Mouse (Mus musculus) lung, postnatal 0 days (tissue): Measurements from ENCODE around the gene Rprd1b. TPM values are rescaled to one million over a fixed set of nuclear protein-coding genes. Genes with fewer than 3 reads are reported as not detected.

Source experiments
- ATAC-seq: fragments of 200-750 bp; cut with Nextera tagmentation; 2 replicates; pipeline ENCODE4 v1.8.0; 2017; ENCODE audit warnings: moderate library complexity
- DNase-seq: peaks from one replicate; pipeline ENCODE4 v3.0.0-alpha.2; 2016; ENCODE audit warnings: low spot score
- H3K27ac ChIP-seq: fragments of 300-500 bp; sonication (generic); 2 replicates; pipeline ENCODE4 v1.5.1; 2014; ENCODE audit warnings: antibody characterized with exemption, mild to moderate bottlenecking, low read length, mixed read lengths
- H3K27me3 ChIP-seq: fragments of 300-500 bp; sonication (generic); replicated peaks from 2 replicates; pipeline ENCODE4 v1.6.1; 2014; ENCODE audit warnings: low read length, mixed read lengths; ENCODE audit not compliant: insufficient read depth
- H3K36me3 ChIP-seq: fragments of 300-500 bp; sonication (generic); 2 replicates; pipeline ENCODE4 v1.6.1; 2014; ENCODE audit warnings: low read length, mixed read lengths; ENCODE audit not compliant: insufficient read depth
- H3K4me1 ChIP-seq: fragments of 300-500 bp; sonication (generic); 2 replicates; pipeline ENCODE4 v1.6.1; 2014; ENCODE audit warnings: antibody characterized with exemption, low read depth, low read length, mixed read lengths; ENCODE audit not compliant: insufficient read depth
- H3K4me2 ChIP-seq: fragments of 300-500 bp; sonication (generic); replicated peaks from 2 replicates; pipeline ENCODE4 v1.6.1; 2014; ENCODE audit warnings: low read depth, mild to moderate bottlenecking, low read length, moderate library complexity, mixed read lengths
- H3K4me3 ChIP-seq: fragments of 300-500 bp; sonication (generic); 2 replicates; pipeline ENCODE4 v1.5.1; 2014; ENCODE audit warnings: low read depth, low read length
- H3K9ac ChIP-seq: fragments of 300-500 bp; sonication (generic); replicated peaks from 2 replicates; pipeline ENCODE4 v1.6.1; 2014; ENCODE audit warnings: low read depth, mild to moderate bottlenecking
- H3K9me3 ChIP-seq: fragments of 300-500 bp; sonication (generic); 2 replicates; pipeline ENCODE4 v1.6.1; 2016; ENCODE audit warnings: low read length, mixed read lengths
- CTCF ChIP-seq: IDR thresholded peaks from 2 replicates; pipeline ENCODE4 v1.5.1; 2016; ENCODE audit warnings: antibody characterized with exemption, mild to moderate bottlenecking
- EP300 ChIP-seq: IDR thresholded peaks from 2 replicates; pipeline ENCODE4 v1.6.1; 2016; ENCODE audit warnings: antibody characterized with exemption, mild to moderate bottlenecking, control low read depth
- WGBS: fragments of 180-500 bp; shearing (Covaris S2); extraction: QIAGEN DNeasy Blood & Tissue Kit; methylation state at CpG from one replicate; pipeline ENCODE4 v1.1.7; 2014; 5-methylcytosine and 5-hydroxymethylcytosine counted together
- polyA plus RNA-seq: library from polyadenylated mRNA; unstranded; fragments of >200 nt; fragmentation: Nextera tagmentation; extraction: Ambion mirVana; gene quantifications from 2 replicates; pipeline ENCODE4 v1.2.1, GENCODE M21; 2015

The Rprd1b gene
- polyA plus RNA-seq, 1 experiment from 2014 or later = 23.8 TPM

- WGBS = 18% methylated on average over 18 of the region's 18 CpGs
- no peak for TF ChIP-seq EP300
- peaks cover 6% of the 10 kb centered on the region; the same call in 1 of the 2 replicates for H3K4me1 ChIP-seq
- peak; percentile 65 for DNase-seq
- H3K9ac ChIP-seq = no peak overlapping the region; the same call in 1 of the 2 replicates
- peak overlapping the region; percentile 41 for H3K4me2 ChIP-seq
- peak; percentile 52 for ATAC-seq
- peak overlapping the region; percentile 10; the same call in 1 of the 2 replicates for H3K4me3 ChIP-seq
- H3K36me3 ChIP-seq = no peaks in the 10 kb centered on the region
- peak overlapping the region; percentile 58 for H3K27ac ChIP-seq
- H3K9me3 ChIP-seq = no peaks in the 10 kb centered on the region
- no peaks in the 10 kb centered on the region for H3K27me3 ChIP-seq
Observed at GRCm38 (mm10) chr2:158179370-158180111, 151.2 kb downstream of the Rprd1b start.

DNA sequence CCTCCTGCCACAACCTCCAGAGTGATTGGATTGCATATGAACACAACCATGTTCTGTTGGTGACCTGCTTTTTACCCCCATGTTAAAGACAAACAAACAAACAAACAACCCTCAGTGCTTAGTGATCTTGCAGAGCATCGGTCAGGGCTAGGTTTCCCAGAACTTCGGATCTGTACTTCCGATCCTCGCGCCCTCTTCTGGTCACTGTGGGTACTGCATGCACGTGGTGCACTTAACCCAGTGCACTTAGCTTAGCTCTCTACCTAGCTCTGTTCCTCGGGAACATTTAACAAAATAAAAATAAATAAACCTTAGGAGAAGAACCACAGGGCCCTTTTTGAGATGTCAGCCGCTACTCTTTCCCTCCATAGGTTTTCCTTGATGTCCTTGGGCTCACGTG, 152.5 kb downstream of the Rprd1b start:
- no peaks in the 10 kb centered on the region for H3K27me3 ChIP-seq
- H3K9ac ChIP-seq = no peak overlapping the region
- 0 out of 2 replicates have a peak, but pooled peaks cover 6% of the 10 kb centered on the region for H3K4me1 ChIP-seq
- no peak overlapping the region for H3K4me3 ChIP-seq
- H3K36me3 ChIP-seq = no peaks in the 10 kb centered on the region
- no peak overlapping the region for H3K4me2 ChIP-seq
- ATAC-seq (no peak), DNase-seq (peak; percentile 49)
- WGBS = 42% methylated on average over 9 of the region's 9 CpGs
- no peak overlapping the region for H3K27ac ChIP-seq
- no peak for TF ChIP-seq EP300
- peak; percentile 87 for TF ChIP-seq CTCF
- H3K9me3 ChIP-seq = no peaks in the 10 kb centered on the region

Other genes with a start within 250 kb of the Rprd1b start
- not detected in 2 replicates for gene Vstm2l, start 113.8 kb upstream of the Rprd1b start, polyA plus RNA-seq
- gene Tti1, start 64 bp upstream of the Rprd1b start, polyA plus RNA-seq = 8.1 and 8.6 TPM in 2 replicates
- 97.0 TPM in 2 replicates for gene Tgm2, start 117.9 kb downstream of the Rprd1b start, polyA plus RNA-seq
- gene D630003M21Rik, start 200.7 kb downstream of the Rprd1b start, polyA plus RNA-seq = 0.85 and 0.87 TPM in 2 replicates
- gene Bpi, start 229.6 kb downstream of the Rprd1b start, polyA plus RNA-seq = not detected in 2 replicates